Mouse (Mus musculus) lung, adult 2 months (tissue): ENCODE measurements around the gene Actg1. TPM values are rescaled to one million over a fixed set of nuclear protein-coding genes. Genes with fewer than 3 reads are reported as not detected.

Experiments
- DNase-seq: peaks from one replicate; pipeline ENCODE4 v3.0.0; 2022
- H3K4me1 ChIP-seq: fragments of 200-500 bp; 2 replicates; pipeline ENCODE4 v1.6.1; 2011; ENCODE audit warnings: low read length; ENCODE audit not compliant: control insufficient read depth, insufficient read depth
- H3K4me3 ChIP-seq: fragments of 200-500 bp; replicated peaks from 2 replicates; pipeline ENCODE3; 2011; ENCODE audit warnings: low read depth, mild to moderate bottlenecking, control low read depth, low read length; ENCODE audit errors: extremely low read depth
- CTCF ChIP-seq: fragments of 200-500 bp; IDR thresholded peaks from 2 replicates; pipeline ENCODE4 v1.5.1; 2011; ENCODE audit warnings: mild to moderate bottlenecking, low read length, control low read depth; ENCODE audit not compliant: insufficient read depth
- POLR2A ChIP-seq: fragments of 200-500 bp; IDR thresholded peaks from 2 replicates; pipeline ENCODE4 v1.6.1; 2011; ENCODE audit warnings: low read depth, mild to moderate bottlenecking, control low read depth, low read length, borderline replicate concordance; ENCODE audit errors: extremely low read depth
- WGBS: fragments of 180-500 bp; shearing (Covaris S2); methylation state at CpG from one replicate; pipeline ENCODE4 v1.1.7; 2018; 5-methylcytosine and 5-hydroxymethylcytosine counted together
- polyA plus RNA-seq: library from polyadenylated mRNA; depleted of rRNA; stranded (reverse); fragments of >200 nt; gene quantifications from 2 replicates; pipeline ENCODE4 v1.2.3, GENCODE M21; 2012; rRNA removed

Actg1 gene
- 941 and 1,175 TPM in 2 replicates for polyA plus RNA-seq

- peak; percentile 83 for DNase-seq
- TF ChIP-seq CTCF (no peak), POLR2A (peak; percentile 85)
- Histone ChIP-seq H3K4me3 (peak within 1 kb of the TSS; percentile 95), H3K4me1 (peaks cover 31% of the 10 kb centered on the region)
- WGBS = under 1% methylated on average over 93 of the region's 103 CpGs
These were observed at the start of gene Actg1 for GRCm38 (mm10) chr11:120347791-120348683. Gene Actg1 (minus strand): TSS chr11:120348542.

- Histone ChIP-seq H3K4me1 (no peaks in the 10 kb centered on the region; the same call in 1 of the 2 replicates), H3K4me3 (no peak overlapping the region)
- no peak for DNase-seq
- TF ChIP-seq CTCF = no peak
- no peak for TF ChIP-seq POLR2A
- WGBS = 70% methylated on average over 2 of the region's 2 CpGs
These were observed 49.3 kb upstream of the Actg1 start for GRCm38 (mm10) chr11:120397602-120398001.

- WGBS = 67% methylated on average over 4 of the region's 4 CpGs
- Histone ChIP-seq H3K4me1 (no peaks in the 10 kb centered on the region; the same call in 1 of the 2 replicates), H3K4me3 (no peak overlapping the region)
- no peak for DNase-seq
- TF ChIP-seq POLR2A (no peak), CTCF (no peak)
These were observed 47.3 kb upstream of the Actg1 start for GRCm38 (mm10) chr11:120395661-120396060.

GRCm38 (mm10) chr11:120388580-120388979 is 40.2 kb upstream of the Actg1 start:
- Histone ChIP-seq H3K4me3 (no peak overlapping the region), H3K4me1 (no peaks in the 10 kb centered on the region)
- no peak for DNase-seq
- 91% methylated on average over 9 of the region's 9 CpGs for WGBS
- no peak for TF ChIP-seq CTCF
- TF ChIP-seq POLR2A = no peak

- TF ChIP-seq CTCF (no peak), POLR2A (no peak)
- no peak for DNase-seq
- Histone ChIP-seq H3K4me1 (no peaks in the 10 kb centered on the region), H3K4me3 (no peak overlapping the region)
- 53% methylated on average over 2 of the region's 2 CpGs for WGBS
These were observed 38.8 kb upstream of the Actg1 start for GRCm38 (mm10) chr11:120387157-120387556.

- no peak for TF ChIP-seq POLR2A
- no peak for TF ChIP-seq CTCF
- Histone ChIP-seq H3K4me3 (no peak overlapping the region), H3K4me1 (no peaks in the 10 kb centered on the region)
- no peak for DNase-seq
- 92% methylated on average over 6 of the region's 6 CpGs for WGBS
These were observed 38.3 kb upstream of the Actg1 start for GRCm38 (mm10) chr11:120386632-120387031.

GRCm38 (mm10) chr11:120382509-120382908 is 34.2 kb upstream of the Actg1 start:
- TF ChIP-seq POLR2A = no peak
- TF ChIP-seq CTCF = no peak
- WGBS = 92% methylated on average over 9 of the region's 9 CpGs
- Histone ChIP-seq H3K4me1 (peaks cover 9% of the 10 kb centered on the region), H3K4me3 (no peak overlapping the region)
- no peak for DNase-seq

GRCm38 (mm10) chr11:120381157-120381556 is 32.8 kb upstream of the Actg1 start:
- H3K4me3 ChIP-seq = no peak overlapping the region
- peaks cover 11% of the 10 kb centered on the region for H3K4me1 ChIP-seq
- WGBS = 80% methylated on average over 4 of the region's 4 CpGs
- TF ChIP-seq CTCF = no peak
- no peak for TF ChIP-seq POLR2A
- DNase-seq = no peak

- WGBS = 91% methylated on average over 3 of the region's 3 CpGs
- H3K4me1 ChIP-seq = peaks cover 11% of the 10 kb centered on the region
- DNase-seq = no peak
- TF ChIP-seq POLR2A (no peak), CTCF (no peak)
- no peak overlapping the region for H3K4me3 ChIP-seq
These were observed 31.9 kb upstream of the Actg1 start for GRCm38 (mm10) chr11:120380271-120380670.
